Mouse (Mus musculus): ENCODE results near the gene Galnt10. TPM values are rescaled to one million over a fixed set of nuclear protein-coding genes. Genes with fewer than 3 reads are reported as not detected.
A peak's percentile ranks its signal among the peaks of the same experiment; 100 is the strongest.

The Galnt10 gene
- polyA plus RNA-seq, 1 experiment from 2014 or later, result 27.1 TPM

DNA sequence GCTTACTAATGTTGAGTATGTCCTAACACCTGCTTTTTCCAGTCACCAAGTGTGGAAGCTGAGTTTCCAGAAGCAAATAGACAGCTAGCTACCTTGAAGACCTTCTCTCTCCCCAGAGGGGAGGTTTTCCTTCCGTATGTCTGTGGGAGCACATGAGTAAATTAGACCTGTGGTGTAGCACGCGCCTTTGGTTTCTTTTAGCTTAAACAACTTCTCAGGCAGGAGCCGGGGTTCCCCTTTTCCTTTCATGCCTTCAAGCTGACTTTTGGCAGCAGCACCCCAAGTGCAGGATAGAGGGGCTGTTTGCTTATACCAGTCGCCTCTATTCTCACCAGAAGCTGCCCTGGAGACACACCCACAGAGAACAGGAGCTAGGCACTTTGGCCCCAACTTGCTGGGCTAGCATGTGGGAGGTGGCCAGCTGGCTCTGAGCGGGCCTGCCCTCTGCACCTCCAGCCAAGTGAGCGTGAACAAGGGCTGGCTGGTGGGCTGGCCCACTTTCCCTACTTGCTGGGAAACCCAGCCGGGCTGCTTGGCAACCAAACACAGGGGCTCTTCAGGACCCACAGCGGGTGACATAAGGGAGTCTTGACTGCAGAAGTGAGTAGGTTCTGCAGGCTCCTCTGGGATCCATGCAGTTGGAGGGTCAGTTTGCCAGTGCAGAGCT is 82.2 kb downstream of the Galnt10 start:
- Histone ChIP-seq H3K9ac (no peak overlapping the region), H3K4me2 (no peak overlapping the region), H3K36me3 (replicated peaks) (peaks cover 46% of the 10 kb centered on the region), H3K4me3 (replicated peaks) (no peak overlapping the region), H3K9me3 (replicated peaks) (no peaks in the 10 kb centered on the region), H3K4me1 (replicated peaks) (0 out of 2 replicates have a peak, but pooled peaks cover under 1% of the 10 kb centered on the region), H3K27ac (replicated peaks) (no peak overlapping the region), H3K27me3 (no peaks in the 10 kb centered on the region)
- ATAC-seq (ENCODE audit: insufficient read depth), result peak; percentile 49; the same call in 1 of the 2 replicates
- whole genome bisulfite sequencing (ENCODE audit: insufficient replicate concordance), result 70% methylated on average over 9 of the region's 9 CpGs

- Histone ChIP-seq H3K4me1 (replicated peaks) (peaks cover 7% of the 10 kb centered on the region; the same call in 1 of the 2 replicates), H3K4me2 (no peak overlapping the region), H3K9ac (no peak overlapping the region), H3K9me3 (replicated peaks) (no peaks in the 10 kb centered on the region), H3K27ac (replicated peaks) (no peak overlapping the region), H3K36me3 (replicated peaks) (peaks cover 16% of the 10 kb centered on the region), H3K27me3 (no peaks in the 10 kb centered on the region), H3K4me3 (replicated peaks) (no peak overlapping the region)
- ATAC-seq (ENCODE audit: insufficient read depth), result no peak
- WGBS (ENCODE audit: insufficient replicate concordance), result 72% methylated on average over 10 of the region's 10 CpGs
Measured at GRCm38 (mm10) chr11:57732410-57733281, 87.4 kb downstream of the Galnt10 start.

GRCm38 (mm10) chr11:57747294-57748080 is 102.2 kb downstream of the Galnt10 start:
- H3K36me3 ChIP-seq (replicated peaks), result 0 out of 2 replicates have a peak, but pooled peaks cover 6% of the 10 kb centered on the region
- H3K27me3 ChIP-seq, result no peaks in the 10 kb centered on the region
- 79% methylated on average over 19 of the region's 19 CpGs for WGBS (ENCODE audit: insufficient replicate concordance)
- H3K9me3 ChIP-seq (replicated peaks), result no peaks in the 10 kb centered on the region
- H3K4me1 ChIP-seq (replicated peaks), result no peaks in the 10 kb centered on the region
- ATAC-seq (ENCODE audit: insufficient read depth), result no peak
- no peak overlapping the region for H3K4me3 ChIP-seq (replicated peaks)
- H3K27ac ChIP-seq (replicated peaks), result no peak overlapping the region
- H3K9ac ChIP-seq, result no peak overlapping the region
- no peak overlapping the region for H3K4me2 ChIP-seq

DNA sequence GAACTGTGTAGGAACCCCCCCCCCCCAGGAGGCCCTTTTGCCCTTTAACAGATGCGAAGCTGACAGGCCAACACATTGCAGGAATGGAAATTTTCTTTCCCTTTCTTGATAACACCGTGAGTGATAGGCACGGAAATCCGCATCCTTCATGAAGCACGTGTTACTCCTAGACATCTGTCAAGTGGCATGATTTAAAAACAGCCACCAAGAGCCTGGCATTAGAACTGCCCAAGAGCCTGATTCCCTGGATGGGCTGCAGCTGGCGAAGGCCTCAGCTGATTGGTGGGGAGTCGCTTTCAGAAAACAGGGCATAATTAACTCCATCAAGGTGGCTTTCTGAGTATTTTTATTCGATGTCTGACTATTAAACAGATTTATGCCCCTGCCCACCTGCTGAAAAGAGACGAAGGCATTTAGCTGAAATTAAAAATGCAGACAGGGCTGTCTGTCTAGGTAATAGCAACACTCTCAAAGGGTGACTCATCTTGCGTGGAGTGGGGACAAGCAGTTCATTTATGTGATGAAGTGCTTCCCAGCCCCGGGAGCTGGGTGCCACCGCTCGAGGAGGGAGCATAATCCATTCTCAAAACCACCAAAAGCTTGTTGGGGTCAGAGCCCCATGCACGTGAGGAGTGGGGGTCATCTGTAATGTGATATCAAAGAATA is 108.4 kb downstream of the Galnt10 start:
- WGBS (ENCODE audit: insufficient replicate concordance), result 83% methylated on average over 14 of the region's 14 CpGs
- no peaks in the 10 kb centered on the region for H3K9me3 ChIP-seq (replicated peaks)
- H3K27ac ChIP-seq (replicated peaks), result no peak overlapping the region
- no peak overlapping the region for H3K9ac ChIP-seq
- ATAC-seq (ENCODE audit: insufficient read depth), result no peak
- H3K4me3 ChIP-seq (replicated peaks), result no peak overlapping the region
- H3K4me1 ChIP-seq (replicated peaks), result no peaks in the 10 kb centered on the region
- H3K27me3 ChIP-seq, result no peaks in the 10 kb centered on the region
- H3K4me2 ChIP-seq, result no peak overlapping the region
- 0 out of 2 replicates have a peak, but pooled peaks cover 3% of the 10 kb centered on the region for H3K36me3 ChIP-seq (replicated peaks)

- 77% methylated on average over 9 of the region's 9 CpGs for WGBS (ENCODE audit: insufficient replicate concordance)
- H3K27me3 ChIP-seq, result no peaks in the 10 kb centered on the region
Measured at GRCm38 (mm10) chr11:57758621-57759020, 113.4 kb downstream of the Galnt10 start.

DNA sequence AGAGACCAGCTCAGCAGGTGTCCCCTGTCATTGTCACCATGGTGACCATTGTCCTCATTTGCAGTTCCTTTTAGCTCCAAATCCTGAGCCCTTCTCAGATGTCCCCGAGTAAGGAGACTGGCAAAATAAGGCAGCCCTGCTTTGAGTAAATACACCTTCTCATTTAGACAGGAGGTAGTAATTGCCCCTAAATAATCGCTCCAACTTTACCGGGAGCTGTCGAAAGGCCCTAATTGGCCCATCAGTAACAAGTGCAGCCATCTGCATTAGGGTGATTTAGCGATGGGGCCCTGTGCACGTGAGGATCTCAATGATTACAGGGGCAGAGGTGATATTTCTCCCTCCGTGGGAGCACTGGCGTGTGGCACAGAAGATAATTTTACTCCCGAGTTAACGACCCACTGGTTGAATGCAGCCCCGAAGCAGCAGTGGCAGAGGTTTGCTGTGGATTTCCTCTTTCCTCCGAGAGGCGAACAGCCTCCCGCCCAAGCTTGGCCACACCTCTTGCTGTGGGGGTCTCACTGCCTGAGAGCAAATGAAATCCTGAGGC is 115.3 kb downstream of the Galnt10 start:
- ATAC-seq (ENCODE audit: insufficient read depth), result no peak
- Histone ChIP-seq H3K4me3 (replicated peaks) (no peak overlapping the region), H3K36me3 (replicated peaks) (peaks cover 27% of the 10 kb centered on the region), H3K9ac (no peak overlapping the region), H3K4me2 (no peak overlapping the region), H3K27me3 (no peaks in the 10 kb centered on the region), H3K9me3 (replicated peaks) (0 out of 2 replicates have a peak, but pooled peaks cover 3% of the 10 kb centered on the region), H3K4me1 (replicated peaks) (no peaks in the 10 kb centered on the region), H3K27ac (replicated peaks) (no peak overlapping the region)
- WGBS (ENCODE audit: insufficient replicate concordance), result 18% methylated on average over 14 of the region's 14 CpGs

More at GRCm38 (mm10) chr11:57758621-57759020, 113.4 kb downstream of the Galnt10 start:
- no peak overlapping the region for H3K4me3 ChIP-seq (replicated peaks)
- no peaks in the 10 kb centered on the region for H3K4me1 ChIP-seq (replicated peaks)
- no peak overlapping the region for H3K9ac ChIP-seq
- H3K27ac ChIP-seq (replicated peaks), result no peak overlapping the region
- H3K9me3 ChIP-seq (replicated peaks), result 0 out of 2 replicates have a peak, but pooled peaks cover 3% of the 10 kb centered on the region
- H3K4me2 ChIP-seq, result no peak overlapping the region
- peaks cover 18% of the 10 kb centered on the region for H3K36me3 ChIP-seq (replicated peaks)
- no peak for ATAC-seq (ENCODE audit: insufficient read depth)

DNA sequence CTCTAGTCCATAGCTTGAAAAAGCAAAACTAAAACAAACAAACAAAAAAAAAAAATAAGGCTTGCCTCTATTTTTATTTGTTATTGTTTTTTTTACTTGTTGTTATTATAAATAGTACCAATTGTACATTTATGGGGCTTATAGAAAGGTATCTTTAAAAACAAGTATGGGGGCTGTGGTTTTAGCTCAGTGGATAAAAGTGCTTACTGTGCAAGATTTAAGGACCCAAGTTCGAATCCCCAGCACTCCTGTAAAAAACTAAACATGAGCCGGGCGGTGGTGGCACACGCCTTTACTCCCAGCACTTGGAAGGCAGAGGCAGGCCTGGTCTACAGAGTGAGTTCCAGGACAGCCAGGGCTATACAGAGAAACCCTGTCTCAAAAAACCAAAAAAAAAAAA is 116.1 kb downstream of the Galnt10 start:
- peaks cover 33% of the 10 kb centered on the region for H3K36me3 ChIP-seq (replicated peaks)
- no peak overlapping the region for H3K9ac ChIP-seq
- no peak for ATAC-seq (ENCODE audit: insufficient read depth)
- WGBS (ENCODE audit: insufficient replicate concordance), result 91% methylated on average over 4 of the region's 4 CpGs
- no peaks in the 10 kb centered on the region for H3K4me1 ChIP-seq (replicated peaks)
- no peak overlapping the region for H3K27ac ChIP-seq (replicated peaks)
- no peaks in the 10 kb centered on the region for H3K27me3 ChIP-seq
- H3K4me3 ChIP-seq (replicated peaks), result no peak overlapping the region
- no peak overlapping the region for H3K4me2 ChIP-seq
- H3K9me3 ChIP-seq (replicated peaks), result 0 out of 2 replicates have a peak, but pooled peaks cover 3% of the 10 kb centered on the region

DNA sequence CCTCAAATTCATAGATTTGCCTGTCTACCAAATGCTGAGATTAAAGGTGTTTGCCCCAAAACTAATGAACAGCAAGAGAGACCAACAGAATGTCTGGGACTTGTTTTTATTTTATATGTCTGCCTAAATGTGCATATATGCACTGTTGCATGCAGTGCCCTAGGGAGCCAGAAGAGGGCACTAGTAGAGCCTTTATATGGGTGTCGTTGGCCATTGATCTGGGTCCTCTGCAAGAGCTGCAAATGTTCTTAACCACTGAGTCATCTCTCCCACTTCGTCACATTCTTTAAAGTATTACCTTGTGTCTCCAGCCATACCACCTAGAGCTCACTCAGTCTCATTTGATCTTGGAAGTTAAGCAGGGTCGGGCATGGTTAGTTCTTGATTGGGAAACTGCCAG is 118.9 kb downstream of the Galnt10 start:
- Histone ChIP-seq H3K27ac (replicated peaks) (no peak overlapping the region), H3K36me3 (replicated peaks) (peaks cover 58% of the 10 kb centered on the region)
- 76% methylated on average over 3 of the region's 3 CpGs for WGBS (ENCODE audit: insufficient replicate concordance)

GRCm38 (mm10) chr11:57766617-57767016 is 121.4 kb downstream of the Galnt10 start:
- no peak overlapping the region for H3K4me3 ChIP-seq (replicated peaks)
- H3K9me3 ChIP-seq (replicated peaks), result 0 out of 2 replicates have a peak, but pooled peaks cover 3% of the 10 kb centered on the region
- H3K9ac ChIP-seq, result no peak overlapping the region
- no peak overlapping the region for H3K4me2 ChIP-seq
- no peak overlapping the region for H3K27ac ChIP-seq (replicated peaks)
- H3K4me1 ChIP-seq (replicated peaks), result no peaks in the 10 kb centered on the region
- WGBS (ENCODE audit: insufficient replicate concordance), result 79% methylated on average over 12 of the region's 12 CpGs
- no peaks in the 10 kb centered on the region for H3K27me3 ChIP-seq
- H3K36me3 ChIP-seq (replicated peaks), result peaks cover 83% of the 10 kb centered on the region
- ATAC-seq (ENCODE audit: insufficient read depth), result peak; percentile 28; the same call in 1 of the 2 replicates

More for the DNA sequence above, 118.9 kb downstream of the Galnt10 start:
- no peaks in the 10 kb centered on the region for H3K4me1 ChIP-seq (replicated peaks)
- H3K9me3 ChIP-seq (replicated peaks), result 0 out of 2 replicates have a peak, but pooled peaks cover 3% of the 10 kb centered on the region
- no peak for ATAC-seq (ENCODE audit: insufficient read depth)
- no peak overlapping the region for H3K4me3 ChIP-seq (replicated peaks)
- H3K4me2 ChIP-seq, result no peak overlapping the region
- H3K9ac ChIP-seq, result no peak overlapping the region
- no peaks in the 10 kb centered on the region for H3K27me3 ChIP-seq

DNA sequence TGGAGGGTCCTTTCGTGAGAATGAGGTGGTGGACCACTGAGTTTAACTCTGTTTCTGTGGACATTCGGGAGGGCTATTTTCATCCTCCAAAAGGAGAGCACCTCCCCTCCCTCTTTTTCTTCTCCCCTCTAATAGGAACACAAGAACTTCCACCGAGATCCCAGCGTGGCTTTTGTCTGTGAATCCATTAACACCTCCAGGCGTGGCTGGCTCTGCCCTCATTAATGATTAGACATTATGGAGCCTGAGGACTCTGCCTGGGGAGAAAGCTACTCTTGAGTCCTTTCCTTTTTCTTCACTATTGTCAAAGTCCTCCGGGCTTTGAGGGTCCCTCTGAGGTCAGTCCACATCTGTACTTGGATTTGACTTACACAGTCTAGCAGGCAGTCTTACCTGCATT is 121.9 kb downstream of the Galnt10 start:
- no peak overlapping the region for H3K9ac ChIP-seq
- no peak overlapping the region for H3K4me2 ChIP-seq
- no peaks in the 10 kb centered on the region for H3K4me1 ChIP-seq (replicated peaks)
- H3K27me3 ChIP-seq, result no peaks in the 10 kb centered on the region
- peaks cover 87% of the 10 kb centered on the region for H3K36me3 ChIP-seq (replicated peaks)
- 0 out of 2 replicates have a peak, but pooled peaks cover 3% of the 10 kb centered on the region for H3K9me3 ChIP-seq (replicated peaks)
- ATAC-seq (ENCODE audit: insufficient read depth), result no peak
- no peak overlapping the region for H3K27ac ChIP-seq (replicated peaks)
- H3K4me3 ChIP-seq (replicated peaks), result no peak overlapping the region
- 74% methylated on average over 6 of the region's 6 CpGs for WGBS (ENCODE audit: insufficient replicate concordance)

Data from liver, embryonic 15.5 days (tissue).